Mouse (Mus musculus) forebrain, embryonic 16.5 days (tissue): Measurements from ENCODE around the gene Myo18a. TPM values are rescaled to one million over a fixed set of nuclear protein-coding genes. Genes with fewer than 3 reads are reported as not detected.

ENCODE experiments used
- ATAC-seq: fragments of 200-750 bp; cut with Nextera tagmentation; 2 replicates; pipeline ENCODE4 v1.8.0; 2017; ENCODE audit warnings: mild to moderate bottlenecking, moderate library complexity
- H3K27ac ChIP-seq: fragments of 300-500 bp; sonication (generic); 2 replicates; pipeline ENCODE4 v1.5.1; 2014; ENCODE audit warnings: low read length, control low read depth
- H3K27me3 ChIP-seq: fragments of 300-500 bp; sonication (generic); replicated peaks from 2 replicates; pipeline ENCODE4 v1.6.1; 2014; ENCODE audit warnings: low read length; ENCODE audit not compliant: control insufficient read depth, insufficient read depth
- H3K36me3 ChIP-seq: fragments of 300-500 bp; sonication (generic); 2 replicates; pipeline ENCODE4 v1.6.1; 2014; ENCODE audit not compliant: control insufficient read depth, insufficient read depth
- H3K4me1 ChIP-seq: fragments of 300-500 bp; sonication (generic); replicated peaks from 2 replicates; pipeline ENCODE4 v1.6.1; 2014; ENCODE audit warnings: low read length; ENCODE audit not compliant: control insufficient read depth, insufficient read depth
- H3K4me2 ChIP-seq: fragments of 300-500 bp; sonication (generic); 2 replicates; pipeline ENCODE4 v1.6.1; 2014; ENCODE audit warnings: mild to moderate bottlenecking, low read length, control low read depth
- H3K4me3 ChIP-seq: fragments of 300-500 bp; sonication (generic); replicated peaks from 2 replicates; pipeline ENCODE4 v1.5.1; 2014; ENCODE audit warnings: mild to moderate bottlenecking, low read length, control low read depth
- H3K9ac ChIP-seq: fragments of 300-500 bp; sonication (generic); replicated peaks from 2 replicates; pipeline ENCODE4 v1.6.1; 2014; ENCODE audit warnings: low read depth, low read length, control low read depth
- H3K9me3 ChIP-seq: fragments of 300-500 bp; sonication (generic); 2 replicates; pipeline ENCODE4 v1.6.1; 2016; ENCODE audit warnings: low read length; ENCODE audit not compliant: control insufficient read depth
- WGBS: fragments of 180-500 bp; shearing (Covaris S2); extraction: QIAGEN DNeasy Blood & Tissue Kit; methylation state at CpG from one replicate; pipeline ENCODE4 v1.1.7; 2014; 5-methylcytosine and 5-hydroxymethylcytosine counted together
- polyA plus RNA-seq: library from polyadenylated mRNA; unstranded; fragments of >200 nt; fragmentation: Nextera tagmentation; extraction: Ambion mirVana; gene quantifications from 2 replicates; pipeline ENCODE4 v1.2.1, GENCODE M21; 2015

The Myo18a gene
- polyA plus RNA-seq, 1 experiment from 2014 or later = 54.8 TPM

GRCm38 (mm10) chr11:77765459-77765777 lies 2.4 kb downstream of the Myo18a start:
- Histone ChIP-seq H3K27me3 (no peaks in the 10 kb centered on the region), H3K4me1 (peaks cover 38% of the 10 kb centered on the region), H3K27ac (no peak overlapping the region), H3K9ac (no peak overlapping the region), H3K4me3 (no peak overlapping the region), H3K4me2 (peak overlapping the region; percentile 18), H3K9me3 (no peaks in the 10 kb centered on the region), H3K36me3 (no peaks in the 10 kb centered on the region)
- ATAC-seq = no peak
- 50% methylated on average over 4 of the region's 4 CpGs for WGBS

DNA sequence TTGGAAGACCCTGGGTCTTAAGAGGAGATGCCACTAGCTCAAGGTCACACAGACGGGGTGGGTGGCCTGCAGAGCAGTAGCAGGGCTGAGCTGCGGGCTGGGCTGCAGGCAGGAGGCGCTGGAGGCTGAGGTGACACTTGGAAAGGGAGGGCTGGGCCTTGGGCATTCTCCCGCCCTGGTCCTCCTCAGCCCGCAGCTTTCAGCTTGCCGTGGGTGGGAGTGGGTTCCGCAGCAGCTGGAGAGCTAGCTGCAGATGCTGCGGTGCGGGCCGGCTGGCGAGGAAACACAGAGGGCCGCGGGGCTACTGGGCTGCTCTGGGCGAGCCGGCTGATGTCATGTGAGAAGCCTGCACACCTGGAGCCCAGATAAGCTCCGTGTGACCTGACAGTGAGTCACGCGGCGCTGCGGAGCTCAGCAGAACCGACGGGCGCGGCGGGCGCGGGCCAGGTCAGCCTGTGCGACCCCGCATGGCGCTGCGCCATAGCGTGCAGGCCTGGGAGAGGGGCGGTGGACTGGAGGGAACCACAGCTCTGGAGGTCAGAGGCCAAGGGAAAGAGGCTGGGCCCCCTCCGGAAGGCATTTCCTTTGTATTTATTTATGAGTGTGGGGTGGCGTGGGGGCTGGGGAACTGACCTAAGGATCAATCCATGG lies 3.4 kb downstream of the Myo18a start:
- no peaks in the 10 kb centered on the region for H3K36me3 ChIP-seq
- peak overlapping the region; percentile 55 for H3K4me2 ChIP-seq
- H3K4me1 ChIP-seq = peaks cover 38% of the 10 kb centered on the region
- H3K27ac ChIP-seq = peak overlapping the region; percentile 28; the same call in 1 of the 2 replicates
- 0 out of 2 replicates have a peak, but pooled peaks have one; percentile 21 for ATAC-seq
- H3K9ac ChIP-seq = peak overlapping the region; percentile 55; the same call in 1 of the 2 replicates
- WGBS = 5% methylated on average over 35 of the region's 35 CpGs
- H3K9me3 ChIP-seq = no peaks in the 10 kb centered on the region
- peak overlapping the region; percentile 31 for H3K4me3 ChIP-seq
- no peaks in the 10 kb centered on the region for H3K27me3 ChIP-seq

GRCm38 (mm10) chr11:77769496-77769895 lies 6.5 kb downstream of the Myo18a start:
- no peak overlapping the region for H3K4me2 ChIP-seq
- no peak overlapping the region for H3K4me3 ChIP-seq
- peaks cover 26% of the 10 kb centered on the region for H3K4me1 ChIP-seq
- ATAC-seq = no peak
- WGBS = 73% methylated on average over 4 of the region's 4 CpGs
- H3K27me3 ChIP-seq = no peaks in the 10 kb centered on the region
- H3K36me3 ChIP-seq = no peaks in the 10 kb centered on the region
- H3K27ac ChIP-seq = no peak overlapping the region
- H3K9me3 ChIP-seq = no peaks in the 10 kb centered on the region
- H3K9ac ChIP-seq = no peak overlapping the region

- H3K36me3 ChIP-seq = no peaks in the 10 kb centered on the region
- H3K9ac ChIP-seq = no peak overlapping the region
- no peak overlapping the region for H3K4me2 ChIP-seq
- H3K9me3 ChIP-seq = no peaks in the 10 kb centered on the region
- WGBS = 85% methylated on average over 8 of the region's 8 CpGs
- H3K4me3 ChIP-seq = no peak overlapping the region
- ATAC-seq = no peak
- H3K4me1 ChIP-seq = peaks cover 17% of the 10 kb centered on the region
- H3K27me3 ChIP-seq = no peaks in the 10 kb centered on the region
- no peak overlapping the region for H3K27ac ChIP-seq
Observed at GRCm38 (mm10) chr11:77770346-77770745, 7.3 kb downstream of the Myo18a start.

- H3K36me3 ChIP-seq = no peaks in the 10 kb centered on the region
- no peak overlapping the region for H3K4me3 ChIP-seq
- no peaks in the 10 kb centered on the region for H3K27me3 ChIP-seq
- peaks cover 6% of the 10 kb centered on the region for H3K4me1 ChIP-seq
- no peak overlapping the region for H3K4me2 ChIP-seq
- ATAC-seq = no peak
- 68% methylated on average over 8 of the region's 8 CpGs for WGBS
- H3K27ac ChIP-seq = no peak overlapping the region
- no peaks in the 10 kb centered on the region for H3K9me3 ChIP-seq
- no peak overlapping the region for H3K9ac ChIP-seq
Observed at GRCm38 (mm10) chr11:77771879-77772713, 9.1 kb downstream of the Myo18a start.

GRCm38 (mm10) chr11:77775701-77776400 lies 12.8 kb downstream of the Myo18a start:
- no peak overlapping the region for H3K4me3 ChIP-seq
- H3K4me1 ChIP-seq = peaks cover 6% of the 10 kb centered on the region
- H3K27ac ChIP-seq = no peak overlapping the region
- 42% methylated on average over 9 of the region's 9 CpGs for WGBS
- no peak overlapping the region for H3K4me2 ChIP-seq
- no peak overlapping the region for H3K9ac ChIP-seq
- ATAC-seq = 0 out of 2 replicates have a peak, but pooled peaks have one; percentile 45
- H3K9me3 ChIP-seq = no peaks in the 10 kb centered on the region
- peaks cover 6% of the 10 kb centered on the region; the same call in 1 of the 2 replicates for H3K36me3 ChIP-seq
- H3K27me3 ChIP-seq = no peaks in the 10 kb centered on the region

DNA sequence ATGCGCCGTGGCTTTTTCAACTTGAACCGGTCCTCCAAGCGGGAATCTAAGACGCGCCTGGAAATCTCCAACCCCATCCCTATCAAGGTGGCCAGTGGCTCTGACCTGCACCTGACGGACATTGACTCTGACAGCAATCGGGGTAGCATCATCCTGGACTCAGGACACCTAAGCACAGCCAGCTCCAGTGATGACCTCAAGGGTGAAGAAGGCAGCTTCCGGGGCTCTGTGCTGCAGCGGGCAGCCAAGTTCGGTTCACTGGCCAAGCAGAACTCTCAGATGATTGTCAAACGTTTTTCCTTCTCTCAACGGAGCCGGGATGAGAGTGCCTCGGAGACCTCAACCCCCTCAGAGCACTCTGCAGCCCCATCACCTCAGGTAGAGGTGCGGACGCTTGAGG lies 14.4 kb downstream of the Myo18a start:
- no peak for ATAC-seq

DNA sequence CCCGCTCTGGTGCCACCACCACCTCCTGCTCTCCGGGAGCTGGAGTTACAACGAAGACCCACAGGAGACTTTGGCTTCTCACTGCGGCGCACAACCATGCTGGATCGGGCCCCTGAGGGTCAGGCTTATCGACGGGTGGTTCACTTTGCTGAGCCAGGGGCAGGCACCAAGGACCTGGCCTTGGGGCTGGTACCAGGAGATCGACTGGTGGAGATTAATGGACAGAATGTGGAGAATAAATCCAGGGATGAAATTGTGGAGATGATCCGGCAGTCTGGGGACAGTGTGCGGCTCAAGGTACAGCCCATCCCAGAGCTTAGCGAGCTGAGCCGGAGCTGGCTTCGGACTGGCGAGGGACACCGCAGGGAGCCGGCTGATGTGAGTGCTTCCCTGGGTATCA lies 14.9 kb downstream of the Myo18a start:
- H3K36me3 ChIP-seq = peaks cover 6% of the 10 kb centered on the region; the same call in 1 of the 2 replicates
- H3K4me1 ChIP-seq = peaks cover 6% of the 10 kb centered on the region
- no peak overlapping the region for H3K4me3 ChIP-seq
- H3K4me2 ChIP-seq = no peak overlapping the region
- H3K27me3 ChIP-seq = no peaks in the 10 kb centered on the region
- no peak overlapping the region for H3K27ac ChIP-seq
- WGBS = 93% methylated on average over 17 of the region's 17 CpGs
- ATAC-seq = no peak
- H3K9ac ChIP-seq = no peak overlapping the region
- H3K9me3 ChIP-seq = no peaks in the 10 kb centered on the region

More for the DNA sequence above, 14.4 kb downstream of the Myo18a start:
- H3K9ac ChIP-seq = no peak overlapping the region
- H3K9me3 ChIP-seq = no peaks in the 10 kb centered on the region
- H3K4me3 ChIP-seq = no peak overlapping the region
- peaks cover 6% of the 10 kb centered on the region; the same call in 1 of the 2 replicates for H3K36me3 ChIP-seq
- H3K27me3 ChIP-seq = no peaks in the 10 kb centered on the region
- 94% methylated on average over 17 of the region's 17 CpGs for WGBS
- peaks cover 6% of the 10 kb centered on the region for H3K4me1 ChIP-seq
- H3K27ac ChIP-seq = no peak overlapping the region
- H3K4me2 ChIP-seq = no peak overlapping the region

DNA sequence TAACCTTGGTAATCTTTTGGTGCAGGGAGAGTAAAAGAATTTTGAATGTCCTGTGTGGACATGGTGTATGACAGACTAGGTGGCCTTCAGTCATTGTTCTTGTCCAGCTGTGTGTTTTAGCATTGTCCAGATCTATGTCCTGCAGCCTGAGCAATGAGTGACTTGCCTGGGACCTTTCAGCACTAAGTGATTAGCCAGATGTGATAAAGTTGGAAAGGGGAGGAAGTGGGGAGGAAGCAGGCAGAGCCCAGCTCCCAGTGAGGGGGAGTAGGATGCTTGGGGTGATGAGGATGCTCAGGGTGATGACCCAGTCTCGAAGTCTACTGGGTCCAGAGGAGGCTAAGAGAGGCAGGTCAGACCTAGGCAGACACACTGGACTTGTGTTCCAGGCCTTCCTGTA lies 16.2 kb downstream of the Myo18a start:
- peaks cover 19% of the 10 kb centered on the region for H3K4me1 ChIP-seq
- no peak overlapping the region for H3K9ac ChIP-seq
- no peak overlapping the region for H3K27ac ChIP-seq
- H3K36me3 ChIP-seq = peaks cover 6% of the 10 kb centered on the region; the same call in 1 of the 2 replicates
- ATAC-seq = no peak
- no peaks in the 10 kb centered on the region for H3K27me3 ChIP-seq
- H3K4me2 ChIP-seq = no peak overlapping the region
- no peaks in the 10 kb centered on the region for H3K9me3 ChIP-seq
- H3K4me3 ChIP-seq = no peak overlapping the region
- WGBS = 96% methylated on average over 1 of the region's 1 CpGs
